Mouse (Mus musculus): ENCODE data around the gene Ipmk. TPM values are rescaled to one million over a fixed set of nuclear protein-coding genes. Genes with fewer than 3 reads are reported as not detected.
A peak's percentile ranks its signal among the peaks of the same experiment; 100 is the strongest.

Ipmk gene
- polyA plus RNA-seq, 1 experiment = 31.1 TPM

GRCm38 (mm10) chr10:71409948-71410347 is 62.4 kb downstream of the Ipmk start:
- DNase-seq = no peak
- Histone ChIP-seq H3K4me1 (ENCODE audit: control insufficient read depth, insufficient read depth, low read length) (no peaks in the 10 kb centered on the region), H3K36me3 (ENCODE audit: control insufficient read depth, insufficient read depth, low read length) (no peaks in the 10 kb centered on the region), H3K4me3 (ENCODE audit: insufficient read depth, low read depth, low read length) (no peak overlapping the region), H3K27me3 (replicated peaks; ENCODE audit: control insufficient read depth, insufficient read depth, low read length) (no peaks in the 10 kb centered on the region; the same call in 1 of the 2 replicates), H3K27ac (ENCODE audit: insufficient read depth, low read depth, low read length) (no peak overlapping the region)
- 57% methylated on average over 5 of the region's 5 CpGs for WGBS
- TF ChIP-seq CTCF (conservative IDR thresholded peaks at IDR 0.05; ENCODE audit: insufficient read depth, insufficient read length, low read depth, low read length) (no peak), POLR2A (IDR thresholded peaks at IDR 0.05; ENCODE audit: low read depth, low read length) (no peak)

GRCm38 (mm10) chr10:71413401-71413800 is 65.8 kb downstream of the Ipmk start:
- no peak overlapping the region for H3K4me3 ChIP-seq (ENCODE audit: insufficient read depth, low read depth, low read length)
- WGBS = 74% methylated on average over 12 of the region's 12 CpGs
- no peaks in the 10 kb centered on the region for H3K27me3 ChIP-seq (replicated peaks; ENCODE audit: control insufficient read depth, insufficient read depth, low read length)
- no peaks in the 10 kb centered on the region for H3K36me3 ChIP-seq (ENCODE audit: control insufficient read depth, insufficient read depth, low read length)
- TF ChIP-seq POLR2A (IDR thresholded peaks at IDR 0.05; ENCODE audit: low read depth, low read length) (no peak), CTCF (conservative IDR thresholded peaks at IDR 0.05; ENCODE audit: insufficient read depth, insufficient read length, low read depth, low read length) (no peak)
- DNase-seq = peak; percentile 41
- H3K4me1 ChIP-seq (ENCODE audit: control insufficient read depth, insufficient read depth, low read length) = no peaks in the 10 kb centered on the region
- no peak overlapping the region for H3K27ac ChIP-seq (ENCODE audit: insufficient read depth, low read depth, low read length)

- H3K27ac ChIP-seq (ENCODE audit: insufficient read depth, low read depth, low read length) = no peak overlapping the region
- no peaks in the 10 kb centered on the region for H3K36me3 ChIP-seq (ENCODE audit: control insufficient read depth, insufficient read depth, low read length)
- no peaks in the 10 kb centered on the region for H3K27me3 ChIP-seq (replicated peaks; ENCODE audit: control insufficient read depth, insufficient read depth, low read length)
- TF ChIP-seq POLR2A (IDR thresholded peaks at IDR 0.05; ENCODE audit: low read depth, low read length) (no peak), CTCF (conservative IDR thresholded peaks at IDR 0.05; ENCODE audit: insufficient read depth, insufficient read length, low read depth, low read length) (no peak)
- 68% methylated on average over 5 of the region's 5 CpGs for WGBS
- DNase-seq = no peak
- no peaks in the 10 kb centered on the region for H3K4me1 ChIP-seq (ENCODE audit: control insufficient read depth, insufficient read depth, low read length)
- H3K4me3 ChIP-seq (ENCODE audit: insufficient read depth, low read depth, low read length) = no peak overlapping the region
Observed at GRCm38 (mm10) chr10:71421531-71421930, 74.0 kb downstream of the Ipmk start.

GRCm38 (mm10) chr10:71422047-71423037 is 74.8 kb downstream of the Ipmk start:
- peak; percentile 70 for TF ChIP-seq CTCF (conservative IDR thresholded peaks at IDR 0.05; ENCODE audit: insufficient read depth, insufficient read length, low read depth, low read length)
- TF ChIP-seq POLR2A (IDR thresholded peaks at IDR 0.05; ENCODE audit: low read depth, low read length) = no peak
- WGBS = 38% methylated on average over 14 of the region's 14 CpGs
- peak; percentile 54 for DNase-seq

GRCm38 (mm10) chr10:71426740-71427139 is 79.2 kb downstream of the Ipmk start:
- 62% methylated on average over 6 of the region's 6 CpGs for WGBS
- H3K27me3 ChIP-seq (replicated peaks; ENCODE audit: control insufficient read depth, insufficient read depth, low read length) = no peaks in the 10 kb centered on the region
- no peak for TF ChIP-seq POLR2A (IDR thresholded peaks at IDR 0.05; ENCODE audit: low read depth, low read length)
- no peak for TF ChIP-seq CTCF (conservative IDR thresholded peaks at IDR 0.05; ENCODE audit: insufficient read depth, insufficient read length, low read depth, low read length)
- H3K4me3 ChIP-seq (ENCODE audit: insufficient read depth, low read depth, low read length) = no peak overlapping the region
- H3K36me3 ChIP-seq (ENCODE audit: control insufficient read depth, insufficient read depth, low read length) = no peaks in the 10 kb centered on the region
- DNase-seq = no peak
- H3K4me1 ChIP-seq (ENCODE audit: control insufficient read depth, insufficient read depth, low read length) = no peaks in the 10 kb centered on the region
- H3K27ac ChIP-seq (ENCODE audit: insufficient read depth, low read depth, low read length) = no peak overlapping the region

More at GRCm38 (mm10) chr10:71422047-71423037, 74.8 kb downstream of the Ipmk start:
- no peaks in the 10 kb centered on the region for H3K36me3 ChIP-seq (ENCODE audit: control insufficient read depth, insufficient read depth, low read length)
- H3K4me3 ChIP-seq (ENCODE audit: insufficient read depth, low read depth, low read length) = no peak overlapping the region
- no peaks in the 10 kb centered on the region for H3K4me1 ChIP-seq (ENCODE audit: control insufficient read depth, insufficient read depth, low read length)
- H3K27me3 ChIP-seq (replicated peaks; ENCODE audit: control insufficient read depth, insufficient read depth, low read length) = no peaks in the 10 kb centered on the region
- H3K27ac ChIP-seq (ENCODE audit: insufficient read depth, low read depth, low read length) = no peak overlapping the region

GRCm38 (mm10) chr10:71427381-71427780 is 79.8 kb downstream of the Ipmk start:
- Histone ChIP-seq H3K27ac (ENCODE audit: insufficient read depth, low read depth, low read length) (no peak overlapping the region), H3K4me1 (ENCODE audit: control insufficient read depth, insufficient read depth, low read length) (no peaks in the 10 kb centered on the region), H3K4me3 (ENCODE audit: insufficient read depth, low read depth, low read length) (no peak overlapping the region), H3K27me3 (replicated peaks; ENCODE audit: control insufficient read depth, insufficient read depth, low read length) (no peaks in the 10 kb centered on the region), H3K36me3 (ENCODE audit: control insufficient read depth, insufficient read depth, low read length) (no peaks in the 10 kb centered on the region)
- 30% methylated on average over 10 of the region's 10 CpGs for WGBS
- no peak for DNase-seq
- no peak for TF ChIP-seq CTCF (conservative IDR thresholded peaks at IDR 0.05; ENCODE audit: insufficient read depth, insufficient read length, low read depth, low read length)
- TF ChIP-seq POLR2A (IDR thresholded peaks at IDR 0.05; ENCODE audit: low read depth, low read length) = no peak

GRCm38 (mm10) chr10:71428246-71428864 is 80.8 kb downstream of the Ipmk start:
- H3K27ac ChIP-seq (ENCODE audit: insufficient read depth, low read depth, low read length) = no peak overlapping the region
- WGBS = 58% methylated on average over 13 of the region's 13 CpGs
- no peak overlapping the region for H3K4me3 ChIP-seq (ENCODE audit: insufficient read depth, low read depth, low read length)
- no peaks in the 10 kb centered on the region for H3K27me3 ChIP-seq (replicated peaks; ENCODE audit: control insufficient read depth, insufficient read depth, low read length)
- no peaks in the 10 kb centered on the region for H3K36me3 ChIP-seq (ENCODE audit: control insufficient read depth, insufficient read depth, low read length)
- H3K4me1 ChIP-seq (ENCODE audit: control insufficient read depth, insufficient read depth, low read length) = no peaks in the 10 kb centered on the region
- TF ChIP-seq POLR2A (IDR thresholded peaks at IDR 0.05; ENCODE audit: low read depth, low read length) = no peak
- TF ChIP-seq CTCF (conservative IDR thresholded peaks at IDR 0.05; ENCODE audit: insufficient read depth, insufficient read length, low read depth, low read length) = no peak
- peak; percentile 10 for DNase-seq
